ENCODE assay signal across 8 mouse cellular contexts in genomic region chr4:97924414-97924813, GRCm38 (mm10).
DNase-seq lines count a peak whose midpoint lies in the region; ATAC-seq and TF ChIP-seq lines count a peak whose summit lies in the region.

No protein-coding gene starts in this region.

- peaks cover 42% of the 10 kb centered on the region for H3K79me2 ChIP-seq in MEL (ENCODE audit: control insufficient read depth, insufficient read depth, low read length, poor library complexity)

- TF ChIP-seq POLR2A in kidney, adult 2 months (IDR thresholded peaks at IDR 0.05; ENCODE audit: low read depth, low read length) = no peak
- no peak for TF ChIP-seq POLR2A in MEL (IDR thresholded peaks at IDR 0.05; ENCODE audit: control insufficient read depth in 1 of 2, insufficient read depth in 1 of 2, low read depth in 1 of 2, low read length in 2 of 2, poor library complexity in 1 of 2)

- H3K4me2 ChIP-seq in intestine, embryonic 15.5 days (replicated peaks) = no peak overlapping the region

- peak; percentile 48 for DNase-seq in cerebellum, adult 11-12 months
- no peak for DNase-seq in cerebellum, adult 8-10 months
- peak; percentile 41 for DNase-seq in kidney, adult 2 months
- DNase-seq in kidney, adult 18-20 months = no peak
- DNase-seq in MEL (ENCODE audit: low read depth, low spot score) = no peak
- DNase-seq in urinary bladder, postnatal 10 days (ENCODE audit: low spot score) = no peak
- no peak for DNase-seq in gastrocnemius, postnatal 4 days (ENCODE audit: low spot score in 2 of 2)

- TF ChIP-seq CTCF in kidney, adult 2 months (conservative IDR thresholded peaks at IDR 0.05; ENCODE audit: insufficient read depth, insufficient read length, low read depth, low read length) = no peak
- TF ChIP-seq CTCF in MEL (IDR thresholded peaks at IDR 0.05 in 2 of 3, conservative IDR thresholded peaks at IDR 0.05 in 1 of 3; ENCODE audit: control insufficient read depth in 1 of 3, insufficient read depth in 1 of 3, low read depth in 2 of 3, low read length in 3 of 3, poor library complexity in 1 of 3, severe bottlenecking in 1 of 3) = no peak

- H3K27me3 ChIP-seq in kidney, adult 2 months (replicated peaks; ENCODE audit: control insufficient read depth, insufficient read depth, low read length) = no peaks in the 10 kb centered on the region
- no peaks in the 10 kb centered on the region for H3K27me3 ChIP-seq in MEL (ENCODE audit: control insufficient read depth in 1 of 2, insufficient read depth in 2 of 2, low read length in 2 of 2)
- no peaks in the 10 kb centered on the region for H3K27me3 ChIP-seq in intestine, embryonic 15.5 days (replicated peaks)

- no peaks in the 10 kb centered on the region for H3K9me3 ChIP-seq in MEL (replicated peaks; ENCODE audit: insufficient read depth, low read length)
- H3K9me3 ChIP-seq in intestine, embryonic 15.5 days = no peaks in the 10 kb centered on the region

- H3K36me3 ChIP-seq in kidney, adult 2 months (ENCODE audit: control insufficient read depth, insufficient read depth, low read length) = no peaks in the 10 kb centered on the region; the same call in 1 of the 2 replicates
- peaks cover 0 to 68% of the 10 kb centered on the region in 2 experiments; a peak in 2 of 4 replicates for H3K36me3 ChIP-seq in MEL (ENCODE audit: control insufficient read depth in 1 of 2, insufficient read depth in 2 of 2, low read length in 2 of 2)
- no peaks in the 10 kb centered on the region for H3K36me3 ChIP-seq in intestine, embryonic 15.5 days

- no peak for TF ChIP-seq EP300 in MEL (IDR thresholded peaks at IDR 0.05; ENCODE audit: low read depth in 1 of 2, low read length in 2 of 2)

- WGBS in kidney, adult 2 months = 44% methylated on average over 5 of the region's 5 CpGs
- WGBS in intestine, embryonic 15.5 days = 38% methylated on average over 5 of the region's 5 CpGs

- no peak overlapping the region for H3K4me3 ChIP-seq in kidney, adult 2 months (ENCODE audit: insufficient read depth, low read depth, low read length)
- no peak overlapping the region for H3K4me3 ChIP-seq in MEL (ENCODE audit: control insufficient read depth in 1 of 2, insufficient read depth in 1 of 2, low read depth in 2 of 2, low read length in 2 of 2)
- H3K4me3 ChIP-seq in intestine, embryonic 15.5 days (replicated peaks) = no peak overlapping the region

- no peak for TF ChIP-seq RAD21 in MEL (IDR thresholded peaks at IDR 0.05; ENCODE audit: low read depth, low read length)

- no peak overlapping the region for H3K9ac ChIP-seq in MEL (ENCODE audit: control insufficient read depth, low read depth, low read length, poor library complexity, severe bottlenecking)
- H3K9ac ChIP-seq in intestine, embryonic 15.5 days = no peak overlapping the region

- H3K4me1 ChIP-seq in kidney, adult 2 months (ENCODE audit: control insufficient read depth, insufficient read depth, low read length) = peaks cover 5% of the 10 kb centered on the region
- peaks cover 42 to 44% of the 10 kb centered on the region in 2 experiments for H3K4me1 ChIP-seq in MEL (ENCODE audit: control insufficient read depth in 1 of 2, insufficient read depth in 2 of 2, low read length in 2 of 2)
- H3K4me1 ChIP-seq in intestine, embryonic 15.5 days (replicated peaks) = peaks cover 16% of the 10 kb centered on the region

- no peak overlapping the region for H3K27ac ChIP-seq in kidney, adult 2 months (ENCODE audit: insufficient read depth, low read depth, low read length)
- H3K27ac ChIP-seq in MEL (ENCODE audit: control insufficient read depth, low read depth, low read length) = peak overlapping the region; percentile 95
- H3K27ac ChIP-seq in intestine, embryonic 15.5 days = peak overlapping the region; percentile 36; the same call in 1 of the 2 replicates

- peak; percentile 45; the same call in 1 of the 2 replicates for ATAC-seq in intestine, embryonic 15.5 days

TF ChIP-seq in MEL, 35 proteins besides CTCF, POLR2A, EP300 and RAD21:
- no peak for TF ChIP-seq ZC3H11A (IDR thresholded peaks at IDR 0.05; ENCODE audit: low read depth, low read length)
- no peak for TF ChIP-seq TCF12 (IDR thresholded peaks at IDR 0.05; ENCODE audit: low read depth, low read length)
- no peak for TF ChIP-seq MEF2A (IDR thresholded peaks at IDR 0.05; ENCODE audit: extremely low read depth, insufficient replicate concordance, low read depth, low read length, poor library complexity, severe bottlenecking)
- TF ChIP-seq MXI1 (IDR thresholded peaks at IDR 0.05; ENCODE audit: low read depth, low read length) = no peak
- TF ChIP-seq MYC (IDR thresholded peaks at IDR 0.05; ENCODE audit: low read depth, low read length) = no peak
- no peak for TF ChIP-seq USF2 (IDR thresholded peaks at IDR 0.05; ENCODE audit: borderline replicate concordance in 1 of 2, insufficient read depth in 1 of 2, low read depth in 1 of 2, low read length in 2 of 2)
- TF ChIP-seq ZMIZ1 (IDR thresholded peaks at IDR 0.05; ENCODE audit: low read depth, low read length) = no peak
- TF ChIP-seq MAFK (IDR thresholded peaks at IDR 0.05; ENCODE audit: borderline replicate concordance, low read depth, low read length) = no peak
- TF ChIP-seq POLR2AphosphoS5 (IDR thresholded peaks at IDR 0.05; ENCODE audit: borderline replicate concordance, low read depth, low read length) = no peak
- TF ChIP-seq POLR2AphosphoS2 (IDR thresholded peaks at IDR 0.05; ENCODE audit: low read length) = no peak
- no peak for TF ChIP-seq TBP (IDR thresholded peaks at IDR 0.05; ENCODE audit: low read depth, low read length)
- TF ChIP-seq CHD2 (IDR thresholded peaks at IDR 0.05; ENCODE audit: low read length) = no peak
- no peak for TF ChIP-seq SMC3 (IDR thresholded peaks at IDR 0.05; ENCODE audit: low read depth, low read length)
- TF ChIP-seq NRF1 (IDR thresholded peaks at IDR 0.05; ENCODE audit: insufficient read depth, low read depth, low read length, poor library complexity, severe bottlenecking) = no peak

Comparison
In these comparisons a context has a peak if more than half of its experiments do, and no peak if none do; other contexts are left out.
1. DNase-seq: peak in cerebellum, adult 11-12 months (single experiment) and kidney, adult 2 months (single experiment); none in cerebellum, adult 8-10 months (single experiment), kidney, adult 18-20 months (single experiment), MEL (single experiment), urinary bladder, postnatal 10 days (single experiment) and gastrocnemius, postnatal 4 days (0 of 2).